Mouse (Mus musculus): ENCODE results near the gene 1700019A02Rik. TPM values are rescaled to one million over a fixed set of nuclear protein-coding genes. Genes with fewer than 3 reads are reported as not detected.

1700019A02Rik gene
- total and polyA plus RNA-seq, 2 experiments from 2014 or later = not detected

DNA sequence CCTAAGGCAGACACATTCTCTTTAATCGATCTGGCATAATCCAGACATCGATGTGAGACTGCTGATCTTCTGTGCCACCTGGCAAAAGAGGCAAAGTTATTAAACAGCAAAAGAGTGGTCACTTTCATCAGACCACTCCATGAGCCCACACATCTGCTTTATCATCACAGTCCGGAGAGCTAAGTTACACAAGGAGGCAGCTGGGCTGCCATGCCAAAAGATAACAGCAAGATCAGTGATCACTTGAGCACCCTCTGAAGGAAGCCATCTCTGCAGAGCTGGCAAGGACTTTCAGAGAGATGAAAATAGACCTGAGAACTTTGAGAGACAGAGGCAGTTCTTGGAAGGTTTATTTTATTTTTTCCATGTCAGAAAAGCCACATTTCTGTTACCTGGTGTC lies 7.1 kb upstream of the 1700019A02Rik start:
- no peak overlapping the region for H3K27ac ChIP-seq
- no peaks in the 10 kb centered on the region for H3K27me3 ChIP-seq (ENCODE audit: insufficient read depth, low read length)
- H3K4me1 ChIP-seq (ENCODE audit: insufficient read depth, low read length) = no peaks in the 10 kb centered on the region
- DNase-seq (ENCODE audit: low spot score) = no peak
- no peak overlapping the region for H3K4me2 ChIP-seq (ENCODE audit: low read depth, low read length)
- H3K4me3 ChIP-seq (ENCODE audit: low read length) = no peak overlapping the region
- no peak for TF ChIP-seq CTCF (IDR thresholded peaks at IDR 0.05; ENCODE audit: low read depth)
- H3K9ac ChIP-seq (replicated peaks; ENCODE audit: low read length) = no peak overlapping the region
- ATAC-seq = no peak
- 94% methylated on average over 3 of the region's 3 CpGs for WGBS
- H3K36me3 ChIP-seq (ENCODE audit: insufficient read depth, low read length) = no peaks in the 10 kb centered on the region
- no peaks in the 10 kb centered on the region for H3K9me3 ChIP-seq (ENCODE audit: low read length)

GRCm38 (mm10) chr1:53191234-53191633 lies 3.8 kb upstream of the 1700019A02Rik start:
- TF ChIP-seq CTCF (IDR thresholded peaks at IDR 0.05; ENCODE audit: low read depth) = no peak
- H3K9ac ChIP-seq (replicated peaks; ENCODE audit: low read length) = no peak overlapping the region
- no peaks in the 10 kb centered on the region for H3K9me3 ChIP-seq (ENCODE audit: low read length)
- H3K27ac ChIP-seq = no peak overlapping the region
- no peak for ATAC-seq
- no peaks in the 10 kb centered on the region for H3K27me3 ChIP-seq (ENCODE audit: insufficient read depth, low read length)
- DNase-seq (ENCODE audit: low spot score) = no peak
- H3K36me3 ChIP-seq (ENCODE audit: insufficient read depth, low read length) = no peaks in the 10 kb centered on the region
- H3K4me2 ChIP-seq (ENCODE audit: low read depth, low read length) = no peak overlapping the region
- WGBS = 66% methylated on average over 3 of the region's 3 CpGs
- H3K4me3 ChIP-seq (ENCODE audit: low read length) = no peak overlapping the region
- H3K4me1 ChIP-seq (ENCODE audit: insufficient read depth, low read length) = no peaks in the 10 kb centered on the region

DNA sequence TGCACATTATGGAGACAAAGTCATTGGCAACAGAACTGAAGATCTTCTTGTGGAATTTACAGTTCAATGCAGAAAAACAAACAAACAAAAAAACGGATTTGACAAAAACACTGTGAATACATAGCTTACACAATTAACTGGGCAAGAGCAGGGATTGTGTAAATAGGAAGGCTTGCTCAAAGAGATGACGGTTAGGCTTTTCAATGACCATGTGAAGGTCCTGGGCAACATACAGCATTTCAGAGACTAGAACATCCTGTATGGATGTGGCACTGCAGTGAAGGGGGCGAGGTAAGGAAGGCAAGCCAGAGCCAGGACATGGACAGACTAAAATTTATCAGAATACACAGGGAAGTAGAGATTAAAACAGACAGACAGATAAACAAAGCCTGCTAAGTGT lies 2.2 kb upstream of the 1700019A02Rik start:
- Histone ChIP-seq H3K27ac (no peak overlapping the region), H3K9me3 (ENCODE audit: low read length) (no peaks in the 10 kb centered on the region), H3K27me3 (ENCODE audit: insufficient read depth, low read length) (no peaks in the 10 kb centered on the region), H3K9ac (replicated peaks; ENCODE audit: low read length) (no peak overlapping the region), H3K4me3 (ENCODE audit: low read length) (no peak overlapping the region), H3K4me1 (ENCODE audit: insufficient read depth, low read length) (no peaks in the 10 kb centered on the region), H3K4me2 (ENCODE audit: low read depth, low read length) (no peak overlapping the region), H3K36me3 (ENCODE audit: insufficient read depth, low read length) (no peaks in the 10 kb centered on the region)
- DNase-seq (ENCODE audit: low spot score) = no peak
- WGBS = 71% methylated on average over 3 of the region's 3 CpGs
- ATAC-seq = no peak
- no peak for TF ChIP-seq CTCF (IDR thresholded peaks at IDR 0.05; ENCODE audit: low read depth)

DNA sequence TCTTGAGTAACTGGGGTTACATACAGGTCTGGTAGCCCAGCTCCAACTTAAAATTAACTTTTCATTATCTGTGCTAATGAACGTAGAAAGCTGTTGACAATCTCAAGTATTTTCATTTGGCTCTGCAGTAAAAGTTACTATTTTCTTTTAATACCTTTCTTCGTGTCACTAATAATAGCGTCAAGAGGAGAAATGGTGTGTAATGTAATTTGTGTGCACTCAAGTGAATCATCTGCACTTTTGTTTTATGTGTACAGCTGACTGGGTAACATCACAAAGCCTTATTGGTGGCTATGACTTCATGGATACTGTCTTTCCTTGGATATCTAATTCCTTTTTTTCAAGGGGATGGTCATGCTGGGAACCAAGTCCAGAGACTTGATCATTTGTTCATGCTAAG lies 1.1 kb downstream of the 1700019A02Rik start:
- whole genome bisulfite sequencing = 79% methylated on average over 3 of the region's 3 CpGs
- no peaks in the 10 kb centered on the region for H3K36me3 ChIP-seq (ENCODE audit: insufficient read depth, low read length)
- TF ChIP-seq CTCF (IDR thresholded peaks at IDR 0.05; ENCODE audit: low read depth) = no peak
- H3K27me3 ChIP-seq (ENCODE audit: insufficient read depth, low read length) = no peaks in the 10 kb centered on the region
- no peak overlapping the region for H3K9ac ChIP-seq (replicated peaks; ENCODE audit: low read length)
- H3K9me3 ChIP-seq (ENCODE audit: low read length) = no peaks in the 10 kb centered on the region
- H3K4me2 ChIP-seq (ENCODE audit: low read depth, low read length) = no peak overlapping the region
- no peaks in the 10 kb centered on the region for H3K4me1 ChIP-seq (ENCODE audit: insufficient read depth, low read length)
- ATAC-seq (no peak), DNase-seq (ENCODE audit: low spot score) (no peak)
- no peak overlapping the region for H3K27ac ChIP-seq
- H3K4me3 ChIP-seq (ENCODE audit: low read length) = no peak overlapping the region

DNA sequence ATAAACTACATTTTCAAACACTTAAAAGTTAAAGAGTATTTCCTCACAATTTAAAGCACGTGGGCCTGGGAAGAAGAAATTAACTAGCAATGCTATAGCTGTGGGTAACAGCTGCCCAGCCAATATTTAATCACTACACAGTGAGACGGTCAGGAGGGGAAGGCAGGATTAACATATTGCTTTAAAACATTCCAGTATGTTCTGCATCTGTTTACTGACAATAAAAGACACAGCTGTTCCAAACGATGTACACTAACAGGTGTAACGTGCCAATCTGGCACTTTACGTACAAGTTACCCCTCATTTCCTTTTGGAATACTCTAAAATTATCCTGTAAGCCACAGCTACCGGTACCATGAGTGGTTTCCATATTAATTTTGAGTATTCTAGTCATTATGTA lies 29.7 kb downstream of the 1700019A02Rik start:
- no peak for TF ChIP-seq CTCF (IDR thresholded peaks at IDR 0.05; ENCODE audit: low read depth)
- no peak overlapping the region for H3K4me3 ChIP-seq (ENCODE audit: low read length)
- no peak overlapping the region for H3K27ac ChIP-seq
- no peaks in the 10 kb centered on the region for H3K9me3 ChIP-seq (ENCODE audit: low read length)
- no peak overlapping the region for H3K9ac ChIP-seq (replicated peaks; ENCODE audit: low read length)
- no peak overlapping the region for H3K4me2 ChIP-seq (ENCODE audit: low read depth, low read length)
- ATAC-seq (no peak), DNase-seq (ENCODE audit: low spot score) (no peak)
- H3K36me3 ChIP-seq (ENCODE audit: insufficient read depth, low read length) = no peaks in the 10 kb centered on the region
- H3K27me3 ChIP-seq (ENCODE audit: insufficient read depth, low read length) = no peaks in the 10 kb centered on the region
- H3K4me1 ChIP-seq (ENCODE audit: insufficient read depth, low read length) = no peaks in the 10 kb centered on the region
- 60% methylated on average over 6 of the region's 6 CpGs for WGBS

DNA sequence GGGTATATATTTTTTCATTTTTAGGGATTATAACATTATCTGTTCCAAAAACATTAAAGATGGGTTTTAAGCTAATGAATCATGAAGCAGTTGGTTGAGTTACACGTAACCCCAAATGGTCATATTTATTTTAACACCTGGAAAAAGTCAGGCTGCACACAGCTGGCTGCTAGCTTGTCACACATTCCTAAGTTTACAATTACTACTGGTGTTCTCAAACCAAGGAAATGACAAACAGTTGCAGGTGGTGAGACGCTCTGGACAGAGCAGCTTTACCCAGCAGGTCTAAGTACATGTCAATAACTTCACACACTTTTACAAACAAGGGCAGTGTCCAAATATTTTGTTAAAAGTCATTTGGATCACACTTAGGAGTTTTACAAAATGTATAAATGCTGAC lies 64.4 kb downstream of the 1700019A02Rik start:
- no peak overlapping the region for H3K27ac ChIP-seq
- no peaks in the 10 kb centered on the region for H3K4me1 ChIP-seq (ENCODE audit: insufficient read depth, low read length)
- 77% methylated on average over 2 of the region's 2 CpGs for WGBS
- H3K4me3 ChIP-seq (ENCODE audit: low read length) = no peak overlapping the region
- DNase-seq (ENCODE audit: low spot score) (no peak), ATAC-seq (no peak)
- no peaks in the 10 kb centered on the region for H3K36me3 ChIP-seq (ENCODE audit: insufficient read depth, low read length)
- H3K9ac ChIP-seq (replicated peaks; ENCODE audit: low read length) = no peak overlapping the region
- no peak for TF ChIP-seq CTCF (IDR thresholded peaks at IDR 0.05; ENCODE audit: low read depth)
- H3K9me3 ChIP-seq (ENCODE audit: low read length) = no peaks in the 10 kb centered on the region
- no peak overlapping the region for H3K4me2 ChIP-seq (ENCODE audit: low read depth, low read length)
- no peaks in the 10 kb centered on the region for H3K27me3 ChIP-seq (ENCODE audit: insufficient read depth, low read length)

- Histone ChIP-seq H3K27ac (no peak overlapping the region), H3K4me3 (ENCODE audit: low read length) (no peak overlapping the region), H3K9me3 (ENCODE audit: low read length) (no peaks in the 10 kb centered on the region), H3K9ac (replicated peaks; ENCODE audit: low read length) (no peak overlapping the region), H3K4me1 (ENCODE audit: insufficient read depth, low read length) (no peaks in the 10 kb centered on the region), H3K36me3 (ENCODE audit: insufficient read depth, low read length) (no peaks in the 10 kb centered on the region), H3K4me2 (ENCODE audit: low read depth, low read length) (no peak overlapping the region), H3K27me3 (ENCODE audit: insufficient read depth, low read length) (no peaks in the 10 kb centered on the region)
- ATAC-seq (no peak), DNase-seq (ENCODE audit: low spot score) (no peak)
- WGBS = 84% methylated on average over 1 of the region's 1 CpGs
- TF ChIP-seq CTCF (IDR thresholded peaks at IDR 0.05; ENCODE audit: low read depth) = no peak
Observed at GRCm38 (mm10) chr1:53110561-53110960, 76.9 kb downstream of the 1700019A02Rik start.

Other genes starting within 250 kb of the 1700019A02Rik start
- gene 1700019D03Rik, start 167.5 kb downstream of the 1700019A02Rik start, total RNA-seq (2014; rRNA removed) = 2.8 and 6.4 TPM in 2 replicates
- 5.5 and 7.1 TPM in 2 replicates for gene 1700019D03Rik, start 167.5 kb downstream of the 1700019A02Rik start, polyA plus RNA-seq (2015; fragmentation: Nextera tagmentation; extraction: Ambion mirVana)
- gene Mstn, start 126.0 kb downstream of the 1700019A02Rik start, total RNA-seq (2014; rRNA removed) = 0.11 and 0.31 TPM in 2 replicates
- gene Mstn, start 126.0 kb downstream of the 1700019A02Rik start, polyA plus RNA-seq (2015; fragmentation: Nextera tagmentation; extraction: Ambion mirVana) = 0.32 and 0.39 TPM in 2 replicates
- 4.4 and 5.2 TPM in 2 replicates for gene Pms1, start 109.4 kb upstream of the 1700019A02Rik start, total RNA-seq (2014; rRNA removed)
- gene Pms1, start 109.4 kb upstream of the 1700019A02Rik start, polyA plus RNA-seq (2015; fragmentation: Nextera tagmentation; extraction: Ambion mirVana) = 7.3 and 7.7 TPM in 2 replicates
- 21.9 and 22.1 TPM in 2 replicates for gene Ormdl1, start 109.5 kb upstream of the 1700019A02Rik start, total RNA-seq (2014; rRNA removed)
- 33.9 and 34.8 TPM in 2 replicates for gene Ormdl1, start 109.5 kb upstream of the 1700019A02Rik start, polyA plus RNA-seq (2015; fragmentation: Nextera tagmentation; extraction: Ambion mirVana)
- gene Gm28778, start 109.5 kb upstream of the 1700019A02Rik start, total RNA-seq (2014; rRNA removed) = not detected in 2 replicates
- gene Gm28778, start 109.5 kb upstream of the 1700019A02Rik start, polyA plus RNA-seq (2015; fragmentation: Nextera tagmentation; extraction: Ambion mirVana) = not detected in 2 replicates
- 7.6 and 8.3 TPM in 2 replicates for gene Osgepl1, start 126.0 kb upstream of the 1700019A02Rik start, total RNA-seq (2014; rRNA removed)
- 18.1 and 21.0 TPM in 2 replicates for gene Osgepl1, start 126.0 kb upstream of the 1700019A02Rik start, polyA plus RNA-seq (2015; fragmentation: Nextera tagmentation; extraction: Ambion mirVana)
- gene Asdurf, start 165.0 kb upstream of the 1700019A02Rik start, total RNA-seq (2014; rRNA removed) = not detected in 2 replicates
- 12.0 and 15.5 TPM in 2 replicates for gene Asdurf, start 165.0 kb upstream of the 1700019A02Rik start, polyA plus RNA-seq (2015; fragmentation: Nextera tagmentation; extraction: Ambion mirVana)
- gene Gm28551, start 165.0 kb upstream of the 1700019A02Rik start, total RNA-seq (2014; rRNA removed) = 0.40 and 0.94 TPM in 2 replicates
- gene Gm28551, start 165.0 kb upstream of the 1700019A02Rik start, polyA plus RNA-seq (2015; fragmentation: Nextera tagmentation; extraction: Ambion mirVana) = 1.7 and 1.8 TPM in 2 replicates
- gene Asnsd1, start 165.1 kb upstream of the 1700019A02Rik start, total RNA-seq (2014; rRNA removed) = 26.2 and 27.9 TPM in 2 replicates
- gene Asnsd1, start 165.1 kb upstream of the 1700019A02Rik start, polyA plus RNA-seq (2015; fragmentation: Nextera tagmentation; extraction: Ambion mirVana) = 47.6 and 50.3 TPM in 2 replicates